Mouse (Mus musculus): ENCODE results near the gene Sptbn4.

DNA sequence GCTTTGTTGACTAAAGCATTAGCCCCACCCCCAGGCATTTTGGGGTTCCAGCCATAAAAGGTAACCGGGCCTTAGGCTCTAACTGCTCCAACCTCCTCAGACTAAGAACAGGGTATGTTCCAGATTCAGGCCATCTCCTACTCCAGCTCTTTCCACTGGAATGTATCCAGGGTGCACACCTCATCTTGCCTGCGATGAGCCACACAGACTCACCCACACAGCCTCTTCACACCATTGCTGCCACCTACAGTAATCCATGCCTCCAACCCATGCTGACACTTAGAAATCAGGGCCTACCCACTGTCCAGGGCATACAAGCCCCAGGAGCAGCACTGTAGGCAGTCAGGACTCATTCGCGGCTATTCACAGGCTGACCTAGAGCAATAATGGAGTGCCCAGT, 108.4 kb downstream of the Sptbn4 start:
- TF ChIP-seq CTCF (IDR thresholded peaks at IDR 0.05; ENCODE audit: control insufficient read depth, insufficient read depth, insufficient read length) = no peak
- no peak for TF ChIP-seq MAX (IDR thresholded peaks at IDR 0.05)
- no peak for TF ChIP-seq MYOG (IDR thresholded peaks at IDR 0.05; ENCODE audit: control insufficient read depth, extremely low read depth, insufficient read length)

Measured in C2C12 (cell line).